Mouse (Mus musculus) E14TG2a.4 (cell line): ENCODE data around the gene Gm30191.

Experiments used
- CTCF ChIP-seq: conservative IDR thresholded peaks from 2 replicates; pipeline ENCODE4 v1.5.1; 2014; ENCODE audit warnings: low read length
- POU5F1 ChIP-seq: IDR thresholded peaks from 2 replicates; pipeline ENCODE4 v1.6.1; 2014; ENCODE audit warnings: low read length, borderline replicate concordance

- TF ChIP-seq CTCF (no peak), POU5F1 (no peak)
Measured at GRCm38 (mm10) chr4:134237582-134238278, 9.0 kb upstream of the Gm30191 start.
